Mouse (Mus musculus) kidney, adult 18-20 months (tissue): Measurements from ENCODE around the gene Suox.
"Not testable (repeated sequence)": the region's sequence is repeated elsewhere in the genome, so short reads cannot be mapped to it uniquely, and the experiment has no call there.

Source experiments
- DNase-seq: peaks from one replicate; pipeline ENCODE4 v3.0.0; 2021

Suox gene

GRCm38 (mm10) chr10:128673763-128674468 lies at the start of gene Suox:
Gene Suox (minus strand): TSS chr10:128674073.
- peak; percentile 93 for DNase-seq

DNA sequence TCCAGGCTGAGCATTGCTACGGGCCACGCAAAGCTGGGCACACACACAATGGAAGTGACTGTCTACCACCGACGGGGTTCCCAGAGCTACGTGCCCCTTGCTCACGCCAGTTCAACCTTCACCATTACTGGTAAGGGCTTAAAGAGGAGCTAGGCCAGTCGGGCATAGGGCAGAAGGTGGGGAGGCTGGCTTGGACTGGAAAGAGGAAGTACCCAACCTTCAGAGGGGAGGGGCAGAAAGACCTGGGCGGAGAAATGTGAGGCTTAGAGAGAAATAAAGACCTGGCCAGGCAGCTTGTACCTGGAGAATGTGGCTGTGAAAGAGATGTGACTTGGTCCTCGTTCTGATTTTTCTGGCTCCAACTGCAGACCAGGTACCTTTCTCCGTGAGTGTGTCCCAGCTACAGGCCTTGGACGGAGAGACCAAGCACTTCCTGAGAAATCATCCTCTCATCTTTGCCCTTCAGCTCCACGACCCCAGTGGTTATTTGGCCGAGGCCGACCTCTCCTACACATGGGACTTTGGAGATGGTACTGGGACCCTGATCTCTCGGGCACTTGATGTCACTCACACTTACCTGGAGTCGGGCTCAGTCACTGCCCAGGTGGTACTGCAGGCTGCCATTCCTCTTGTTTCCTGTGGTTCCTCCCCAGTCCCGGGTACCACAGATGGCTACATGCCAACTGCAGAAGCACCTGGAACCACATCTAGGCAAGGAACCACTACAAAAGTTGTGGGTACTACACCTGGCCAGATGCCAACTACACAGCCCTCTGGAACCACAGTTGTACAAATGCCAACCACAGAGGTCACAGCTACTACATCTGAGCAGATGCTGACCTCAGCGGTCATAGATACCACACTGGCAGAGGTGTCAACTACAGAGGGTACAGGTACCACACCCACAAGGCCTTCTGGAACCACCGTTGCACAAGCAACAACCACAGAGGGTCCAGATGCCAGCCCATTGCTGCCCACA lies 42.0 kb upstream of the Suox start:
- DNase-seq = no peak

DNA sequence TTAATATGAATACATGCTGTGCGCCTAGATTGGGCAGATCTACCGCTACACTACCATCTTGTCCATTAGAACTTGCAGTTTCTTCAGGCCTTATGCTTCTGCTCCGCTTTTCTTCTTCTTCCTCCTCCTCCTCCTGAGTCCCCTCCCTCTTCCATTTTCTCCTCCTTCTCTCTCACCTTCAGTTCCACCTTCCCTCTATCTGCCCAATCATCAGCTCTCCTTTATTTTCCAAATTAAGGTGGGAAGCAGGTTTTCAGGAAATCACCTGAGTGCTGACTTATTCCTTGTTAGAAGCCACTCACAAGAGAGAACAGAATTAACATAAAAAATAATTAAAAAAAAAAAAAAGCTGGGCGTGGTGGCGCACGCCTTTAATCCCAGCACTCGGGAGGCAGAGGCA lies 37.4 kb upstream of the Suox start:
- not testable (repeated sequence) for DNase-seq

GRCm38 (mm10) chr10:128705317-128705693 lies 31.4 kb upstream of the Suox start:
- no peak for DNase-seq

DNA sequence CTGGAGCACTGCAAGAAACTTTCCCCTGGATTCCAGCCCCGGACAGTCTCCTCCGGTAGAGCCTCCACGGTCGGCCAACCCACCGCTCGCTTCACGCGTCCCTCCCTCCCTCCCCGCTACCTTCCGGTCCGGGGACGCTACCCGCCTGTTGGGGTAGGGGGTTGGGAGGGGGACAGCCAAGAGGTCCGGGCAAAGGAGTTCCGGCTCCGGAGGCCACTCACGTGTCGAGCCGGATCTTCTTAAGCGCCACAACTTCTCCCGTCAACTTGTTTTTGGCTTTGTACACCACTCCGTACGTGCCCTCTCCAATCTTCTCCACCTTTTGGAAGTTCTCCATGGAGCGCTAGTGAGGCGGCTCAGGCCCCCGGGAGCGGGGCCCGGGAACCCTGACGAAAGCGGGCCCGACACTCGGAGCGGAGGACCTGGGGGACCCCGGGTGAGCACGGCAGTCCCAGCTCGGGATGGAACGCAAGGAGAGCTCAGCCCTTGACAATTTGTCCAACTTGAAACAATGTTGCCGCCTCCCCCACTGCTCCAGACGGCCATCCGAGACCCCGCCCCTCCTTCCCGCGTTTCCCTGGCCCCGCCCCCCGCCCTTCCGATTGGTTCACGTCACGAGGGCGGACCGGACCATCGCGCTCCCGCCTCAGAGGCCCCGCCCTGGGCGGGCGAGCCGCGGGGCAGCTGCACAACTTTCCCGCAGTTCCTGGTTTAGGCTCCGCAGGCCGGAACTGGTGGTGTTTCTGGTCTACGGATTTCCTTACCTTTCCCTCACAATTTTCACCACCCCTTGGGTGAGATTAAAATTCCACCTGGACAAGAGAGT lies 30.8 kb upstream of the Suox start, which contains the start of gene Cdk2:
Gene Cdk2, minus strand, starts transcription at position 541 of the 826 bp plus-strand sequence.
- DNase-seq = peak; percentile 94

DNA sequence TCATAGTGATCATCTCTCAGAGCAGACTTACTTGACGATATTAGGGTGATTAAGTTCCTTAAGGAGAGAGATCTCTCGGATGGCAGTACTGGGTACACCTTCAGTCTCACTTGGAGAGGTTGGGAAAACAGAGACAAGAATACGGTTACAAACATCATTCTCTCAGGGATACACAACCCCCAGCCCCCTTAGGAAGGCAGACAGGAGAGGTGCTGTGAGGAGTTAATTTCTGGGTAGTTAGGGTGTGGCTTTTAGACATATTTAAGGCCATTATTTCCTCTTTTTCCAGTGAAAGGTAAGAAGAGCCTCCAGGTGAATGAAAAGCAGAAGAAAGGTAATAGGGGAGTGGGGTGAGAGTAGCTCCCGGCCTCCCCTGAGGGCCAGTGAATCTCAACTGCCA lies 30.0 kb upstream of the Suox start, which contains the start of gene Pmel:
Gene Pmel, plus strand, starts transcription at position 301 of the 400 bp plus-strand sequence.
- no peak for DNase-seq

GRCm38 (mm10) chr10:128702328-128703007 lies 28.6 kb upstream of the Suox start:
- no peak for DNase-seq

- DNase-seq = no peak
Observed at GRCm38 (mm10) chr10:128700712-128701111, 26.8 kb upstream of the Suox start.

DNA sequence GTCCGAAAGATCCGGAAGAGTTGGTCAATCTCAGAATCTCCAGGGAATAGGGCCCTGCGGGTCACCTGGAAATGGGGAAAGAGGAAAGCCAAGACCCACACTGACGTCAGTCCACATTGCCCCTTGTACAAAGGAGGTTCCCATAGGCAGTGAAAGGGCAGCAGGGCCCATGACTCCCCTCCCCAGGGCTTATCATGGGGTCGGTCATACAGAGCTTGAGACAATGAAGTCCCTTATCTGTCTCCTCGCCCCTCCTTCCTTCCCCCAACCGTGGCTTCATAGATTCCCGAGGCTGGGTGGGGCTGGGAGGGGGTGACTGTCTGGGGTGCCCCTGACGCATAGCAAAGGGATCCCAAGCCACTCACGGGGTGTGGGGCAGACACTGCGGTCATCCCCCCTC lies 25.7 kb upstream of the Suox start:
- DNase-seq = no peak

GRCm38 (mm10) chr10:128699006-128699405 lies 25.1 kb upstream of the Suox start:
- DNase-seq = peak; percentile 49

GRCm38 (mm10) chr10:128697072-128697725 lies 23.3 kb upstream of the Suox start:
- no peak for DNase-seq

DNA sequence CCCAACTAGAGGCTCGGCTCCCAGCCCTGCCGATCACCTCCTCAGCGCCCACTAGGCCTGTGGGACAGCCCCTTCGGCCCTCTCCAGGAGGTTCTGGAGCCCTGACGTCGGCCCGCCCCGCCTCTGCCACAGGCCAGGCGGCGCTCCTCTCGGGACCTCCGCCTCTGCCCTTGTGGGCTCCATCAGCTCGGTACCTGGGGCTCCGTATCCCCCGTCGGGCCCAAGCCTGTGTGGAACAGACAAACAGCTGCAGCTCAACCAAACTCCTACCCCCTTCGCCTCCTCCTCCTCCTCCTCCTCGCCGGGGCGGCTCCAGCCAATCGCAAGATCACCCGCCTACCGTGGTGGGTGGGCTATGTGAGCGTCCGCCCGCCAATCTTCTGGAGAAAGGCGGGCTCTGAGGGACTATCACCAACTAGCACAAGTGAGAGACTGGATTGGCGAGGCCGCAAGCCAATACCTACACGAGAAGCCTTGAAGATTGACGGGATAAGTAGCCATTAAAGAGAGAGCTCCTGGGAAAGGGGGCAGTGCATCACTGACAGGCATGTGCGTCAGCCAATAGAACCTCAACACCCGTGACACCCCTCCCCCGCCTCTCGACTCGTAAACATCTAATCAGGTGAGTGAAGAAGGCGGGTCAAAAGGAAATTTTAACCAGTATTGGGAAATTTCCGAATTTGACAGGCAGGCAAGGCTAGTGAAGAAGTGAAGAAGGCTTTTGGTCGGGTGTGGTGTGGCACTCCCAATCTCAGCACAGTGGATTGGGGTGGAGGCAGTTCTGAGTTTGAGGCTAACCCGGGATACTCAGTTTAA lies 22.3 kb upstream of the Suox start, which contains the start of gene Rab5b:
Gene Rab5b, minus strand, starts transcription at position 273 of the 816 bp plus-strand sequence.
- DNase-seq = peak; percentile 100

DNA sequence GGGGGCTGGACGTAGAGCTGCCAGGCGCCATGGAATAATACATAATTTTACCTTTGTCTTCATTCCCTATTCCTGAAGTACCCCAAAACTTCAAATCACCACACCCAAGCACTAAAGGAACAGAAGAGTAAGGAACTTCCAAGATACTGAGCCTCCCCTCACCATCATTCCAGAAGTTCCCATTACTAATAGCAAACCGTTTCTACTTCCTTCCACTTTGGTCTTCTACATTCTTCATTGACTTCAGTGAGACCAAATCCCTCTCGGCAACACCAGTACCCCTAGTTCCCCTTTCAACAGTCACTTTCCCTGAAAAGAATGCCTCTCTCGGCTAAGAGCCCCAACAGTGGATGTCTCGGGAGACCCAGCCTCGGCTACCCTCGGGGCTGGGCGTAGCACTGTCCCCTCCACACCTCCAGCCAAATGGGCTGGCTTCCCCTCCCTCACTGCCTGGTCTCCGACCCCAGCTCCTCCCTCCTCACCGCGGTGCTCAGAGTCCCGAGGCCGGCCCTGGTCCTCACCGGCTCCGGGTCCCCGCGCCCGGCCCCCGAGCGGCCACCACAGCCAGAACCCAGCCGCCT lies 21.6 kb upstream of the Suox start:
- no peak for DNase-seq

- peak; percentile 17 for DNase-seq
Observed at GRCm38 (mm10) chr10:128674469-128675008, 666 bp upstream of the Suox start.

- no peak for DNase-seq
Observed at GRCm38 (mm10) chr10:128671148-128671547, 2.7 kb downstream of the Suox start.

DNA sequence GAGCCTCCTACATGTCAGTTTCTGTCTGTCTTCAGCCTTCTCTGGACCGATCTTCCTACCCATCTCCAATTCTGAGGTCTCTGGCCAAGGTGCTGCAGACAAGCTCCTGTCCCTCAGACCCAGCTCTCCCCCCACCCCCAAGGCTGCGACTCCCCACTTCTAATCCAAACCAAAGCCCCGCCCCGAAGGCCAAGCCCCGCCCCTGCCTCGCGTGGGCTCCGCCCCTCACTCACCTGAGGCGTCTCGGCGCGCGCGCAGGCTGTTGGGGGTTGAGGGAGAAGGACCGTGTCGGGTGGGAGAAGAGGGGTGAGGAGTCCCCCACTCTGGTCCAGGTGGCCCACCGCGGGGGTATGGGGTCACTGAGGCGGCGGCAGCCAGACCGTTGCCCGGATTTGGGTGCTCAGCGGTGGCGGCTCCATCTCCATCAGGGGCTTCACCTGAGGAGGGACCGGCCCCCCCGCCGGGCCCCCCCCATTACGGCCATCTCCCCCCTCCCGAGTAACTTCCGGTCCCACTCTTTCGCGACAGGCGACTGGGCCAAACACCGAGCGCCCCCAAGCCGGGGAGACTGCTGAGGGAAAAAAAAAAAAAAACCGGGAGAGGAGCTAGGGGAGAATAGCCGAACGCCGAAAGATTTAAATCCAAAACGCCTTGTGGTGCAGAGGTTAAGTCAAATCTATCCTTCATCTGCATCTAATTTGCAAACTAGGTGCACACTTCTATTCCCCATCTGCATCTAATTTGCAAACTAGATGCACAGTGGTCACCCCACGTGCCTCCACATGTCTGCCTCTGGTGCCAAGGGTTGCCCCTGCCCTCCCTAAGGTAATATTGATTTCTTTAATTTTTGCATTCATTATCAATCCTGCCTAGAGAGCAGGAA lies 4.8 kb downstream of the Suox start:
- DNase-seq = peak; percentile 87

DNA sequence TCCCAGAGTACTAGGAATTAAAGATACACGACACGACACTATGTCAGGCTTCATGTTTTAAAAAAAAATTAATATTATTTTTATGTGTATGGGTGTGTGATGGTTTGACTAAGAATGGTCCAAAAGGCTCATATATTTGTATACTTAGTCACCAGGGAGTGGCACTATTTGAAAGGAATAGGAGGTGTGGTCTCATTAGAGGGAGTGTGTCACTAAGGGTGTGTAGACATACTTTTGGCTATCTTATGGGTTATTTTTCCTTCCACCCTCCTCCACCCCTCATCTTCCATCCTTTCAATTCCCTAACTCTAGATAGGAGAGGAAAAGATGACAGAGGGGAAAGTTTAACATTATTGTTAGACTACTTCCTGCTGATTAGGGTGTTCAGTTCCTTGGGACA lies 8.1 kb downstream of the Suox start:
- no peak for DNase-seq

DNA sequence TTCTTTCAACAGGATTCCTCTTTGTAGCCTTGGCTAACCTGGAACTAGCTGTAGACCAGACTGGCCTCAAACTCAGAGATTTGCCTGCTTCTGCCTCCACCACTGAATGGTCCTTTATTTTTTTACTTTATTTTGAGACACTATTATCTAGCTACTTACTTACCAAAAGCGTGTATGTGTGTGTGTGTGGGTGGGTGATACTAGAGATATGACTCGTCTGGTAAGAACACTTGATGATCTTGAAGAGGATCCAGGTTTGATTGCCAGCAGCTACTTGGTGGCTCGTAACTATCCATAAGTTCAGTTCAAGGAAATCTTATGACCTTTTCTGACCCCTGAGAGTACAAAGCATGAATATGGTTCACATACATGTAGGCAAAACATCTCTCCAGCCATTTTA lies 8.6 kb downstream of the Suox start:
- DNase-seq = no peak

DNA sequence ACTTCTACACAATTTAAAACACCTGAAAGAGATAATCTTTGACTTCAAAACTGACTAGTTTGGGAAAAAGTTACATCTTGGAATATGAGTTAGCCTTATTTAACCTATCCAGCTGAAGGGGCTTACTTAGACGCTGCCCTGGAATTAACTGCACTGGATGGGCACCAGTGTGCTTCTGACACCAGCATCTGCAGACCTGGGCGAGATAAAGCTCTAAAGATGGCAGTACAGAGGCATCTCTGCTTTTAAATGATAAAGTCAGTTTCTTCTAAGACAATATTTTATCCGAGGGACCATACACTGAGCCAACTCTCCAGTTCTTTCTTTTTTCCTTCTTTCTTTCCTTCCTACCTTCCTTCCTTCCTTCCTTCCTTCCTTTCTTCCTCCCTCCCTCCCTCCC lies 9.1 kb downstream of the Suox start:
- DNase-seq = no peak
